Mouse (Mus musculus) forebrain, postnatal 0 days (tissue): ENCODE results near the gene Poglut1. TPM values are rescaled to one million over a fixed set of nuclear protein-coding genes. Genes with fewer than 3 reads are reported as not detected.

Experiments used
- ATAC-seq: fragments of 200-750 bp; cut with Nextera tagmentation; 2 replicates; pipeline ENCODE4 v1.8.0; 2017; ENCODE audit warnings: mild to moderate bottlenecking, moderate library complexity
- DNase-seq: peaks from one replicate; pipeline ENCODE4 v3.0.0-alpha.2; 2015
- H3K27ac ChIP-seq: fragments of 300-500 bp; sonication (generic); 2 replicates; pipeline ENCODE4 v1.5.1; 2014; ENCODE audit warnings: low read depth, mild to moderate bottlenecking, antibody characterized with exemption, low read length, moderate library complexity, mixed read lengths
- H3K27me3 ChIP-seq: fragments of 300-500 bp; sonication (generic); 2 replicates; pipeline ENCODE4 v1.6.1; 2014; ENCODE audit warnings: mild to moderate bottlenecking, low read length, mixed read lengths; ENCODE audit not compliant: insufficient read depth
- H3K36me3 ChIP-seq: fragments of 300-500 bp; sonication (generic); 2 replicates; pipeline ENCODE4 v1.6.1; 2014; ENCODE audit warnings: mild to moderate bottlenecking, moderate library complexity; ENCODE audit not compliant: insufficient read depth
- H3K4me1 ChIP-seq: fragments of 300-500 bp; sonication (generic); 2 replicates; pipeline ENCODE4 v1.6.1; 2014; ENCODE audit warnings: antibody characterized with exemption; ENCODE audit not compliant: insufficient read depth
- H3K4me2 ChIP-seq: fragments of 300-500 bp; sonication (generic); 2 replicates; pipeline ENCODE4 v1.6.1; 2014; ENCODE audit warnings: low read depth, mild to moderate bottlenecking, moderate library complexity
- H3K4me3 ChIP-seq: fragments of 300-500 bp; sonication (generic); 2 replicates; pipeline ENCODE4 v1.5.1; 2014; ENCODE audit warnings: low read depth, low read length, mixed read lengths
- H3K9ac ChIP-seq: fragments of 300-500 bp; sonication (generic); 2 replicates; pipeline ENCODE4 v1.6.1; 2014; ENCODE audit warnings: mild to moderate bottlenecking
- H3K9me3 ChIP-seq: fragments of 300-500 bp; sonication (generic); 2 replicates; pipeline ENCODE4 v1.6.1; 2016; ENCODE audit warnings: low read length
- CTCF ChIP-seq: sonication (generic); IDR thresholded peaks from 2 replicates; pipeline ENCODE4 v1.5.1; 2016; ENCODE audit warnings: antibody characterized with exemption, control low read depth, low read depth
- WGBS: fragments of 180-500 bp; shearing (Covaris S2); extraction: QIAGEN DNeasy Blood & Tissue Kit; methylation state at CpG from one replicate; pipeline ENCODE4 v1.1.7; 2014; 5-methylcytosine and 5-hydroxymethylcytosine counted together
- polyA plus RNA-seq: library from polyadenylated mRNA; unstranded; fragments of >200 nt; fragmentation: Nextera tagmentation; extraction: Ambion mirVana; gene quantifications from 2 replicates; pipeline ENCODE4 v1.2.1, GENCODE M21; 2015
- total RNA-seq: library from RNA; depleted of rRNA; stranded (reverse); fragments of >200 nt; gene quantifications from 2 replicates; pipeline ENCODE4 v1.2.3, GENCODE M21; 2014

Gene Poglut1
- total and polyA plus RNA-seq, 2 experiments from 2014 or later, result 36.5 to 47.5 TPM

GRCm38 (mm10) chr16:38510846-38511245 lies 39.2 kb downstream of the Poglut1 start:
- Histone ChIP-seq H3K9me3 (no peaks in the 10 kb centered on the region), H3K4me2 (no peak overlapping the region), H3K27me3 (no peaks in the 10 kb centered on the region), H3K36me3 (peaks cover 59% of the 10 kb centered on the region), H3K9ac (no peak overlapping the region), H3K4me3 (no peak overlapping the region), H3K27ac (no peak overlapping the region), H3K4me1 (no peaks in the 10 kb centered on the region)
- WGBS, result 99% methylated on average over 2 of the region's 2 CpGs
- DNase-seq, result no peak
- no peak for TF ChIP-seq CTCF
- ATAC-seq, result no peak

- Histone ChIP-seq H3K9me3 (no peaks in the 10 kb centered on the region), H3K27ac (no peak overlapping the region), H3K4me1 (no peaks in the 10 kb centered on the region), H3K4me2 (no peak overlapping the region), H3K4me3 (no peak overlapping the region), H3K36me3 (peaks cover 46% of the 10 kb centered on the region), H3K9ac (no peak overlapping the region), H3K27me3 (no peaks in the 10 kb centered on the region)
- 73% methylated on average over 4 of the region's 4 CpGs for WGBS
- ATAC-seq, result peak; percentile 88
- peak; percentile 86 for DNase-seq
- peak; percentile 97 for TF ChIP-seq CTCF
These were observed 43.9 kb downstream of the Poglut1 start for GRCm38 (mm10) chr16:38506041-38506634.

- TF ChIP-seq CTCF, result no peak
- H3K9ac ChIP-seq, result no peak overlapping the region
- no peaks in the 10 kb centered on the region for H3K4me1 ChIP-seq
- 93% methylated on average over 4 of the region's 4 CpGs for whole genome bisulfite sequencing
- no peak for ATAC-seq
- no peaks in the 10 kb centered on the region for H3K9me3 ChIP-seq
- H3K4me3 ChIP-seq, result no peak overlapping the region
- no peak overlapping the region for H3K4me2 ChIP-seq
- DNase-seq, result no peak
- H3K27me3 ChIP-seq, result no peaks in the 10 kb centered on the region
- H3K36me3 ChIP-seq, result peaks cover 45% of the 10 kb centered on the region
- H3K27ac ChIP-seq, result no peak overlapping the region
These were observed 46.5 kb downstream of the Poglut1 start for GRCm38 (mm10) chr16:38503528-38503927.

GRCm38 (mm10) chr16:38502469-38502868 lies 47.6 kb downstream of the Poglut1 start:
- Histone ChIP-seq H3K4me3 (no peak overlapping the region), H3K27me3 (no peaks in the 10 kb centered on the region), H3K4me2 (no peak overlapping the region), H3K9me3 (no peaks in the 10 kb centered on the region), H3K36me3 (peaks cover 44% of the 10 kb centered on the region), H3K9ac (no peak overlapping the region), H3K4me1 (no peaks in the 10 kb centered on the region), H3K27ac (no peak overlapping the region)
- ATAC-seq (no peak), DNase-seq (no peak)
- 95% methylated on average over 10 of the region's 10 CpGs for WGBS
- no peak for TF ChIP-seq CTCF

GRCm38 (mm10) chr16:38496604-38497140 lies 53.4 kb downstream of the Poglut1 start:
- ATAC-seq, result no peak
- no peaks in the 10 kb centered on the region for H3K4me1 ChIP-seq

GRCm38 (mm10) chr16:38493890-38494289 lies 56.2 kb downstream of the Poglut1 start:
- Histone ChIP-seq H3K27me3 (no peaks in the 10 kb centered on the region), H3K9ac (no peak overlapping the region), H3K9me3 (no peaks in the 10 kb centered on the region), H3K4me3 (no peak overlapping the region), H3K4me2 (no peak overlapping the region), H3K36me3 (peaks cover 12% of the 10 kb centered on the region), H3K27ac (no peak overlapping the region), H3K4me1 (no peaks in the 10 kb centered on the region)
- TF ChIP-seq CTCF, result 0 out of 2 replicates have a peak, but pooled peaks have one; percentile 5
- ATAC-seq (no peak), DNase-seq (peak; percentile 11)
- 91% methylated on average over 10 of the region's 10 CpGs for WGBS

More at GRCm38 (mm10) chr16:38496604-38497140, 53.4 kb downstream of the Poglut1 start:
- H3K4me3 ChIP-seq, result no peak overlapping the region
- no peak for DNase-seq
- 77% methylated on average over 7 of the region's 7 CpGs for whole genome bisulfite sequencing
- H3K9ac ChIP-seq, result no peak overlapping the region
- no peak overlapping the region for H3K27ac ChIP-seq
- TF ChIP-seq CTCF, result no peak
- H3K4me2 ChIP-seq, result no peak overlapping the region
- no peaks in the 10 kb centered on the region for H3K9me3 ChIP-seq
- H3K36me3 ChIP-seq, result peaks cover 27% of the 10 kb centered on the region
- H3K27me3 ChIP-seq, result no peaks in the 10 kb centered on the region

GRCm38 (mm10) chr16:38492551-38492950 lies 57.5 kb downstream of the Poglut1 start:
- Histone ChIP-seq H3K4me2 (no peak overlapping the region), H3K9ac (no peak overlapping the region), H3K36me3 (0 out of 2 replicates have a peak, but pooled peaks cover 5% of the 10 kb centered on the region), H3K27me3 (no peaks in the 10 kb centered on the region), H3K4me1 (no peaks in the 10 kb centered on the region), H3K27ac (no peak overlapping the region), H3K9me3 (no peaks in the 10 kb centered on the region), H3K4me3 (no peak overlapping the region)
- ATAC-seq (no peak), DNase-seq (no peak)
- TF ChIP-seq CTCF, result no peak
- WGBS, result 91% methylated on average over 3 of the region's 3 CpGs
